In the genomic region with DNA sequence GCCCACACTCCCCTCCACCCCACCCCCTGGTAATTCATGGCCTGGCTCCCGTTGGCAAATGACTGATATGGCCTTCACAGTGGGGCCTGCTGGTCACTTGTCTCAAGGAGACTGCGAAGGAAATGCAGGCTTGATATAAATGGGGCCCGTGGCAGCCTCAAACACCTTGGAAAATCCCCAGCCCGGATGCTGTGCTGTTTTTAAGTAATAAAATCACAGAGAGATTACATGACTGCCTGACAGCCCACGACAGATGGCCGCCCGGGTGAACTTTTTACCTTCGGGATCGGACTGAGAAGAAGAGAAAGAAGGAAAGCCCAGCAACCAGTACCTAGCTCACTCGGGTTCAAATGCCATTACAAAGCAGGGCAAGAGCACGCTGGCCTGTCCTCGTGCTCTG, we compare ENCODE assay signal across 13 mouse cellular contexts.
"Had no signal": no experiment of that assay in that cellular context is flagged by ENCODE, and none has a peak within 500 bp of the region (broad histone marks: within the 10 kb centered on the region; RNA-seq: fewer than 3 reads in every experiment).

No protein-coding gene starts in this region.

- ATAC-seq: intestine, embryonic 15.5 days; liver, embryonic 12.5 days had no signal

- H3K4me1 ChIP-seq: liver, embryonic 12.5 days had no signal

- H3K9ac ChIP-seq: intestine, embryonic 15.5 days; liver, embryonic 12.5 days; lung, embryonic 14.5 days; neural tube, embryonic 15.5 days had no signal

- DNase-seq: lung, embryonic 14.5 days; lung, postnatal 10 days; lung, postnatal 4 days; midbrain, embryonic 14.5 days; right cerebral cortex, adult 18-20 months; right cerebral cortex, postnatal 25 days; thymus, postnatal 4 days had no signal

- H3K36me3 ChIP-seq: intestine, embryonic 15.5 days; liver, embryonic 12.5 days; midbrain, embryonic 10.5 days; neural tube, embryonic 15.5 days had no signal

- H3K4me3 ChIP-seq: intestine, embryonic 15.5 days; layer of hippocampus, adult 2 months; liver, embryonic 12.5 days; midbrain, embryonic 10.5 days; myocyte; neural tube, embryonic 15.5 days had no signal

- H3K4me2 ChIP-seq: intestine, embryonic 15.5 days; liver, embryonic 12.5 days; lung, embryonic 14.5 days; neural tube, embryonic 15.5 days had no signal

- H3K9me3 ChIP-seq: intestine, embryonic 15.5 days; liver, embryonic 12.5 days; midbrain, embryonic 10.5 days; neural tube, embryonic 15.5 days had no signal

- H3K27ac ChIP-seq: intestine, embryonic 15.5 days; layer of hippocampus, adult 2 months; liver, embryonic 12.5 days; midbrain, embryonic 10.5 days; neural tube, embryonic 15.5 days had no signal

- H3K27me3 ChIP-seq: intestine, embryonic 15.5 days; neural tube, embryonic 15.5 days had no signal
